Mouse (Mus musculus): ENCODE measurements at regions not wholly inside any gene's neighbourhood (a gene's known extent, or its start where the extent isn't known, plus 50 kb on each side); places are given as distances from the start of the nearest gene placed in this dataset.

DNA sequence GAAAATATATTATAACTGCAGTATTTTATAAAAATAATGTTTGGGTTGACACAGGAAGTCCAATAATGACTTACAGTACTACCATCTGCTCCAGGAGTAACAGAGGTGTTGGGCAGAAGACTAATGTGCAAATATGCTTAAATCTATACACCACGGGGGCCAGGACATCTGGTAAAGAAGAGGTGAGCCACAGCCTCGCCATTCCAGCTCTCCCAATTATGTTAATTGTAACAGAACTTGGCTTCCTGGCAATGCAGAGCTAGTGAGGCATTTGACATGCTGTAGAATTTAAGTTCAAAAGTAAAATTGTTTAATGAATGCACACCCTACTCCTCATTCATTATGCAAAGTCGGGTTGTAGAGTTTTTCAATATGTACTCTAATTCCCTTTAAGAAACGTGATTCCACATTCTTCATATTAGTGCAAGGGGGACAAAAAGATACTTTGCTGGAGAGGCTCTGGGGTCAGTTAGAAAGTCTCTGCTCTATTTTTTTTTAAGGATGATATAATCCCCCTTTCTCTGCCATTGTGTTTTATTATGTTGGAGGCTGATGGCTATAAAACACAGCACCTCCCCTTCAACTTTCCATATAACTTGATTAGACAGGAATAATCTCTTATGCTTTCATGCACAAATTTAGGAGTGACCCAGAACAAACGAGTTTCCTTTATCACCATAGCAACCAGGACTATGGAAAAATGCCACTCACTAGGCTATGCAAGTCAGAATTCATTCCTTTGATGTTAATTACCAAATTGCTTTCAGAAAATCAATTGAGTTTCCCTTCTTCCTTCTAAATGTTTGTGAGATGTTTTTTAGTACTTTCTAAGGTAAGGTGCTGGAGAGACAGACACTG is 188.8 kb upstream of the Tenm2 start:
- TF ChIP-seq CTCF (IDR thresholded peaks at IDR 0.05; ENCODE audit: control insufficient read depth, insufficient read depth, insufficient read length) (no peak), FOSL1 (IDR thresholded peaks at IDR 0.05; ENCODE audit: insufficient read depth, low read length, poor library complexity, severe bottlenecking) (no peak)

Measured in C2C12 (cell line).